Mouse (Mus musculus): ENCODE results near the gene Egfem1. TPM values are rescaled to one million over a fixed set of nuclear protein-coding genes. Genes with fewer than 3 reads are reported as not detected.

Egfem1 gene
- not detected for polyA plus RNA-seq (2017; shearing (Covaris generic))

DNA sequence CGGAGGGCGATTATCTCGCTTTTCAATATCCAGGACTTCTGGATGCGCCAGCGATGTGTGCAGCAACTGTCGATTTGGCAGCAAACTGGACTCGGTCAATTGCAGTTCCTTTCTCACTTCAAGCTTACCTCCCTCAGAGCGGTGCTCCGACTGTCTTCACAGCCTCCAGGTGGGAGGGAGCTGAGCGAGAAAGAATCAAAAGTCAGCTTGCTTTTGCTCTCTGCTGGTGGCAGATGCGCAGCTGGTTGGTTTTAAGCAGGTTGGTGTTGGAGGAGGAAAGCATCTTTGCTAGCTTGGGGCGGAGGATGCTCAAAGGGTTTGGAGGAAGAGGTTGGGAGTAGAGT, at the start of gene Egfem1:
Egfem1 (plus strand) TSS at position 72 of the 344 bp plus-strand sequence.

Other genes starting within 250 kb of the Egfem1 start
- gene Gm1527, start 189.4 kb upstream of the Egfem1 start, polyA plus RNA-seq (2017; shearing (Covaris generic)): not detected